Mouse (Mus musculus) CD4-positive, CD25-positive, alpha-beta regulatory T cell, adult 4 months (primary cell): ENCODE results near the gene Cnot4. TPM values are rescaled to one million over a fixed set of nuclear protein-coding genes. Genes with fewer than 3 reads are reported as not detected.
"Not testable (repeated sequence)": the region's sequence is repeated elsewhere in the genome, so short reads cannot be mapped to it uniquely, and the experiment has no call there.

ENCODE experiments used
- ATAC-seq: one replicate; pipeline ENCODE4 v1.8.0; 2017
- polyA plus RNA-seq, 2 experiments: library from polyadenylated mRNA; unstranded; fragments of 100-300 nt; shearing (Covaris generic); gene quantifications; one replicate each; pipeline ENCODE4 v1.2.1; 2017

The Cnot4 gene
- 10 to 100 TPM; 50.3 to 72.7 TPM for polyA plus RNA-seq

DNA sequence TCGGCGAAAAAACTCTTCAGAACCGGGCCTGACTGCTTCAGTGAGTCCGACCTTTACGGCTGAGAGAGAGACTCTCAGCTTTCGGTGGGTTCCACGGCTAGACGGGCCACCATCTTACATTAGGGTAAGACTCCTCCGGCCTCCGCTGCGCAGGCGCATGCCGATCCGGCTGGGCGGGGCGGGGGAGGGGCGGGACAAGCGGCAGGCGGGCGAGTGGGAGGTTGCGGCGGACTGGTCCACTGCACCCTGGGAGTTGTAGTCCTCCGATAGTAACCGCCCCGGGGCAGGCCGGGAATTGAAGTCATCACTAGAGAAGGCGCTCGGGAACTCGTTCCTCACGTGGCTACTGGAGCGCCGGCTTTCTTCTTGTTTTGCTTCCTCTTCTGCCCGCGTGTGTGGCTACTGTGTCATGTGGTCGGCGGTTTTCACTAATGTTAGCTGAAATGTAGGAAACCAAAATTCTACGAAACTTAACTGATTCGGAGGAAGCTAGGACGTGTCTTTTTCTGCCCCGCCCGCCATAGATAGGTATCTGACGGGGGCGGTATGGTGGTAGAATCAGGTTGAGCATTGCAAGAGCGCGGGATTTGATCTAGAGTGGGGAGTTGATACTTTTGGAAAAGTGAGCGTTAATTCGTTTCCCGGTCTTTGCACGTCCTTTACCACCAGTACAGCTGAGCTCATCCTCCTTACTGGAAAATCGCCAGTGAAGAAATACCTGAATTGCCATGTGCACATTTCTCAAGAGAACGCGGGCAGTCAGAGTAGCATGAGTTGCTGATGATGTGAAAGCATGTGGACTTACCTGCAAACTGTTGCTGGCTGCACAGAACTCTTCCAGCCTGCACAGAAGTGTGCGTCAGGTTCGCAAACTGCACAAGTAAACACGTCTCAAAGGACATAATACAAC, at the start of gene Cnot4:
TSS of gene Cnot4 (minus strand) at position 146 of the 910 bp plus-strand sequence.
- ATAC-seq: peak; percentile 92

- not testable (repeated sequence) for ATAC-seq
Observed at GRCm38 (mm10) chr6:35179299-35179698, 45.8 kb upstream of the Cnot4 start.

- ATAC-seq: peak; percentile 24
Observed at GRCm38 (mm10) chr6:35177650-35178272, 44.2 kb upstream of the Cnot4 start.

DNA sequence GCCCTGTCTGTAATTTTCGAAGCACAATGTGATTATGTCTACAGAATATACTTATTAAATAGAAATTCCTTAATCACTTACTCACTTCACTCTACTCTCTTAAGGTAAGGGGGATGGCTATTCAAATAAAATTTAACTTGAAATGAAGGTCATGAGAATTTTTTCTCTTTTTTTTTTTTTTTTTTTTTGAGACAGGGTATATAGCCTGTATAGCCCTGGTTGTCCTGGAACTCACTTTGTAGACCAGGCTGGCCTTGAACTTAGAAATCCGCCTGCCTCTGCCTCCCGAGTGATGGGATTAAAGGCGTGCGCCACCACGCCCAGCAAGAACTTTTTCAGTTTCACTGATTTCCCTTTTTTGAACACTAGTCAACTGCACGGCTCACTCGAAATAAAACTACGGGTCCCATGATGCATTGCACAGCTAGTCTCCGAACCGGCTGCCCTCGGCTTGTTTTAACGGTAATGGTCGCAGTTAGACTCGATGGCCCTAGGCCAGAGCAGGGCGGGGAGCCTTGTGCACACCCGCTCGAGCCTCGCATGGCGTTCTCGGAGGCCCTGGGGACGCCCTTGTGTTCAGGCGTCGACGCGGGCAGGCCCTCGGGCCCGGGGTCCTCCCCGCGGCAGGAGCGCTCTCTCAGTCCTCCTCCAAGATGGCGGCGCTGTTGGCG, 43.6 kb upstream of the Cnot4 start, which contains the start of gene Nup205:
TSS of gene Nup205 (plus strand) at position 443 of the 671 bp plus-strand sequence.
- peak; percentile 91 for ATAC-seq

DNA sequence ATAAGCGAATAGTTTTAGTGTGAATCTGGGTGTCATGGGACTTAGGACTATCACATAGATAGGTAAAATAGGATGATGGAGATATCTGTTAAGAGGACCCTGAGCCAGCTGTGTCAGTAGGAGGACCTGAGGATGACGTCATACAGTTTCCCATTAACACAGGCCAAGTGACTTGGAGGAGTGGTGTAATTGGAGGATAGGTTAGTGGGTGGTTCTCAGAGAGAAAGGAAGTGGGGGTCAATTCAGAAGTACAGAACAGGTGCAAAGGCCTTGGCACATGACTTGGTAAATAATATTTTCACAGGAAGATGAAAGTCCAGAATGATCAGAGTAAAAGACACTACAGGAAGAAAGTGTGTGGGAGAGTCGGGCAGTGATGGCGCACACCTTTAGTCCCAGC, 39.7 kb upstream of the Cnot4 start:
- ATAC-seq: no peak

GRCm38 (mm10) chr6:35172028-35172427, 38.5 kb upstream of the Cnot4 start:
- ATAC-seq: not testable (repeated sequence)

DNA sequence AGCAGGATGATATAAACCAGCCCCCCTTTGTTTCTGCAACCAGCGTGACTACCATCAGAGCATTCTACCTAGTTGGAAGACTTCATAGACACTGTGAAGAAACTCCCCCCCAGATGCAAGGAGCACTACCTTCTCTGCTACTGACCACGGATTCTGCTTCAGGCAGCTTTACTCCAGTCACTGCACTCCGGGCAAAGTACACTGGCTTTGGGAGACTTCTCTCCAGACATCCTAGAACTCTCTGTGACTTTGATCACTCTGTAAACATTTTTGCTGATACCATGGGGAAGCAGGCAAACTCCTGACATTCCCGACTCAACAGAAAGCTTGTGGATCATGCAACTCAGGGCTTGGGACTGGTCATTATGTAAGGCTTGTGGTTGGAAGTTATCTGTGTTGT, 35.7 kb upstream of the Cnot4 start:
- no peak for ATAC-seq

DNA sequence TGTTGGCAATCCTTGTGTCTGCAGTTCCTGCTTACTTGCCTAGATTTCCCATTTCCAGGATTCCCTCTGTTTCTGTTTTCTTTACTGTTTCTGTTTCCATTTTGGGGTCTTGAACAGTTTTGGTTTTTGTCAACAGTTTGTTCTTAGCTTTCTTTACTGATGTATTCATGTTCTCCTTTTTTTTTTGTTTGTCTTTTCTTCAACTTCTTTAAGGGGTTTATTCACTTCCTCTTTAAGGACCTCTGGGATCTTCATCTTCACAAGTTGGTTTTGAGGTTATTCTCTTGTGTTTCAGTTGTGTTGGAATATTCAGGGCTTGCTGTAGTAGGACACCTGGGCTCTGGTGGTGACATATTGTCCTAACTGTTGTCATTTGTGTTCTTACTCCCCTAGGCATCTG, 21.0 kb upstream of the Cnot4 start:
- ATAC-seq: no peak

- ATAC-seq: no peak
Observed at GRCm38 (mm10) chr6:35147726-35148422, 14.3 kb upstream of the Cnot4 start.

DNA sequence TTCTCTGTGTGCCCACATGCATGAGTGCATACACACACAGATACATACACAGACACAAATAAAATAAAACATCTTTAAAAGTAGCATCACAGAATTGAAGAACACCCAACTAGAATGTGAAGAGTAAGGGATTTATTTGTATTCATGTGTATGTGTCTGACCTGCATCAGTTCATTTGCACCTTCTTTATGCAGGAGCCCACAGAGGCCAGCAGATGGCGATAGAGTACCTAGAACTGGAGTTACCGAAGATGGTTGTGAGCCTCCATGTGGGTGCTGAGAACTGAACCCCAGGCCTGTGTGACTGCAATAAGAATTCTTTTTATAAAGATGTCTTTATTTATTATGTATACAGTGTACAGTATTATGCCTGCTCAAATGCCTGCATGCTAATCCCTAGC, 12.0 kb upstream of the Cnot4 start:
- no peak for ATAC-seq

DNA sequence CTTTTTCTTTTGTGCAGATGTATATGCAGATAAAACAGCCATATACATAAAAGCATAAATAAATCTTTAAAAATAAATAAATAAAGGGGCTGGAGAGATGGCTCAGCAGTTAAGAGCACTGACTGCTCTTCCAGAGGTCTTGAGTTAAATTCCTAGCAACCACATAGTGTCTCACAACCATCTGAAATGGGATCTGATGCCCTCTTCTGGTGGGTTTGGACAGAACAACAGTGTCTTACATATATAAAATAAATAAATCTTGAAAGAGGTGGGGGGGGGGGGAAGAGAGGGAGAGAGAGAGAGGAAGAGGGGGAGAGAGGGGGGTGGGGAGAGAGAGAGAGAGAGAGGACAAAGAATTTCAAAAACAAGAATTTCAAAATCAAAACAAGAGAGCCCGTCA, 6.8 kb upstream of the Cnot4 start:
- no peak for ATAC-seq

- no peak for ATAC-seq
Observed at GRCm38 (mm10) chr6:35134844-35135243, 1.3 kb upstream of the Cnot4 start.

DNA sequence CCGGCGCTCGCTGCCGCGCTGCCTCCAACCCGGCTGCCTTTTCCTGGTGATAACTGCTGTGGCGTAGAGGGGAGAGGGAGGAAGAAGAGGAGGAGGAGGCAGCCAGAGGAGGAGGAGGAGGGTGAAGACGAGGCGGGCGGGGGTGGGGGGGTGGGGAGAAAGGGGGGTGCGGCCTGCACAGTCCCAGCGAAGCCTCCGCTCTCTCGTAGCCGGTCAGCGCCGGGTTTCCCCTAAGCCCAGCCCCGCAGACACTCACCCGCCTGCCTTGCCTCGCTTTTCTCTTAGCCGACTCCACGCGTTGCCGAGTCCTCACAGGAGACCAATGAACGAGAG, 312 bp downstream of the Cnot4 start:
- ATAC-seq: peak; percentile 35

DNA sequence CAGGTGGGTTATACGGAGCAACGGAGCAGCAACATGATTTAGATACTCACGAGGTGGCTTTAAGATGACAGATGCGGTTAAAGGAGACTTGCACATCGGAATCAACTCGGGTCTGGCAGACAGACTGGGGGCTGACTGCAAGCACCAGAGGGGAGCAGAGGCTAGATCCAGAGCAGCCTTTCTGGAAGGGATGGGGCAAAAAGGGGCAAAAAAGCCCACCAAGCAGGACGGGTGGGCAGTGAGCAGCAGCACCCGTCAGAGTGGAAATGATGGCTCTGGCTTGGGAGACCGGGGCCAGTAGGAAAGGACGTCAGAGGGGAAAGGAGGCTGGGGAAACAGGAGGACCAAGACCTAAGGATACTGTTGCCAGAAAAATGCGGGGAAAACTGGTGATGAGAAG, 718 bp downstream of the Cnot4 start:
- no peak for ATAC-seq

GRCm38 (mm10) chr6:35122488-35122887, 11.0 kb downstream of the Cnot4 start:
- ATAC-seq: no peak

DNA sequence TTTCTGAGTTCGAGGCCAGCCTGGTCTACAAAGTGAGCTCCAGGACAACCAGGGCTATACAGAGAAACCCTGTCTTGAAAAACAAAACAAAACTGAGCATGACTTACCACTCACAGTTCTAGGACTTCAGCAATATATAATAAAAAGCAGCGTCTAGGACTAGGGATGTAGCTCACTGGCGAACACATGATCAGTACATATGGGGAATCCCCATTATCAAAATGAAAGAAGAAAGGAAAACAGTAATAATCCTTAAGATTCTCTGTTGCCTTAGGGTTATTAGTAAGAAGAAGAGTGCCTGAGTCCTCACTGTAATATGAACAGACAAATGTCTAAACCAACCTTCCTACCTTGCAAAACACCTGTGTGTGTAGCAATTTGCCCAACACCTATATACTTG, 11.6 kb downstream of the Cnot4 start:
- ATAC-seq: peak; percentile 92

DNA sequence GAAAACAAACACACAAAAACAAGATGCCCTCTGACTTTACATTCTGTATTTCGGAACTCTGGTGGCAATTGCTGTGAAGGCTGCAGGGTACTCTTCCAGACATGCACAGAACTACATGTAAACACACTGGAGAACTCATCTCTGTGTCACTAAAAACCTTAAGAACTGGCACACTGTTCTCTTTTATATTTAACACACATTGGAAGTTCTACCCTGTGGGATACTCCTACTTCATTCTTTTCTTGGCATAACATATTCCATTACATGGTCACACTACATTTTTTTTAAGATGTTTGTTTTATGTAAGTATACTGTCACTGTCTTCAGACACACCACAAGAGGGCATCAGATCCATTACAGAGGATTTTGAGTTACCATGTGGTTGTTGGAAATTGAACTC, 31.1 kb downstream of the Cnot4 start:
- ATAC-seq: no peak

- no peak for ATAC-seq
Observed at GRCm38 (mm10) chr6:35084927-35085326, 48.6 kb downstream of the Cnot4 start.

DNA sequence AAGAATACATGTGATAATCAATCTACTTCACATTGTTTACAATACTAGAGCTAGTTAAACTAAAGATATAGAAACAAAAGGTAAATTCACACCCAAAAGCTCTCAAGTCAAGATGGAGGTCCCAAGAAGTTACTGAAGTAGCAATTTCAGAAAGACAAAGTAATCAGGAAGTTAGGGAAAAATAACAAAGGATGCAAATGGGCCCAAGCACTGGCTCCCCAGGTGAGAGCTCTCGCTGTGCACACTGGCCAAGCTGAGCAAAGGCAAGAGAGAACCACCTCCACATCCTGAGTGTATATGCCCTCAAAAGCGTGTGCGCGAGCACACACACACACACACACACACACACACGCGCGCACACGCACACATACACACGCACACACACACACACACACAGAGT, 58.4 kb downstream of the Cnot4 start:
- ATAC-seq: no peak

DNA sequence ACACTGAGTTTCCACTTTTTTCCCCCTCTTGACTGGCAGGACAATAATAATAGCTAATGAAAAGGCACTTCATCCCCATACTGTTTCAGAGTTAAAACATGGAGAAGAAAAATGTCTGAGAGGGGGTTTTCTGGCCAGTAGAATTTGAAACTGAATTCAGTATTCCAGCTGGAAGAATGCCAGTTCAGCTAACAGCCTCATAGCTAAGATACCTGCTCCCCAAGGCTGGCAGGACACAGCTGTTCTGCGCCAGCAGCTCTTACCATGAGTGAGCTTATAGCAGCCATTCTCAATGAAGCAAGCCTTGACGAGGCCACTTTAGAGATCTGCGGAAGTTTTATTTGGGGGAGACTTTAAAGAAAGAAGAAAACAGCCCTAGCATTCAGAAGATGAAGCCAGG, 62.3 kb downstream of the Cnot4 start:
- no peak for ATAC-seq

- no peak for ATAC-seq
Observed at GRCm38 (mm10) chr6:35062446-35062845, 71.1 kb downstream of the Cnot4 start.

DNA sequence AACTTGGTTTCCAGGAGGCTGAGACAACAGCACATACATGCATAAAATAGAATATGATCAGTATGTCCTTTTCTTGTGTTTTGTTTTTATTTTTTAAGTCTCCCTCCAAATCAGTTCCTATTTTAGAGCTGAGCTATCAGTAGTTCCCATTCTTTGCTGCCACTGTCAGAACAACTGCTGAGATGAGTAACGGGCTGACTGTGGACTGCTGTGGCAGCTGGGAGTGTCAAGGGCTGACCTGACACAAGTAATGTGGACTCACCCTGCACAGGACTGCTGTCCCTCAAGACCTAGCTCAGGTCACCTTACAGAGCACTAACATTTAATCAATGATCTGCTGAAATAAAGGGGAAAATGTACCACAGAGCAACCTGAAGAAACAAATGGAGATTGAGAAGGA, 90.4 kb downstream of the Cnot4 start:
- no peak for ATAC-seq

DNA sequence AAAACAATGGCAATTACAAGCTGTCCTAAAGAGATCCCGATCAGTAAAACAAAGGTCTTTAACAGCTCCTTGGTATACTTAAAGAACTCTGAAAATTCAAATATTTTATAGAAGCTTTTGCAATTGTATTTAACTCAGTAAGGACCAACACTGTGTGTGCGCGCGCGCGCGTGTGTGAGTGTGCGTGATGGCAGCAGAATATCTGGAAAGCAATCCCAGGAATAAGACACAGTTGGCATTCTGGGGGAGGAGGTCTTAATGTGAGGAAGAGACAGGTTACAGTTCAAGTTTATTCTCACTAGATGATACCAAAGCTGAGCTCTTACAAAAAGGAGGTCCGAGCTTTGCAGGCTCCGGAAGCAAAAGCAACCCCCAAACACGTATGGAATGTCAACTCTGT, 100.2 kb downstream of the Cnot4 start:
- no peak for ATAC-seq
